Mouse (Mus musculus) neural tube, embryonic 10.5 days (tissue): ENCODE measurements around the gene Apobec2.

Experiments
- DNase-seq: peaks from one replicate; pipeline ENCODE4 v3.0.0-alpha.2; 2017; ENCODE audit warnings: low spot score; ENCODE audit errors: extremely low spot score

The Apobec2 gene

DNA sequence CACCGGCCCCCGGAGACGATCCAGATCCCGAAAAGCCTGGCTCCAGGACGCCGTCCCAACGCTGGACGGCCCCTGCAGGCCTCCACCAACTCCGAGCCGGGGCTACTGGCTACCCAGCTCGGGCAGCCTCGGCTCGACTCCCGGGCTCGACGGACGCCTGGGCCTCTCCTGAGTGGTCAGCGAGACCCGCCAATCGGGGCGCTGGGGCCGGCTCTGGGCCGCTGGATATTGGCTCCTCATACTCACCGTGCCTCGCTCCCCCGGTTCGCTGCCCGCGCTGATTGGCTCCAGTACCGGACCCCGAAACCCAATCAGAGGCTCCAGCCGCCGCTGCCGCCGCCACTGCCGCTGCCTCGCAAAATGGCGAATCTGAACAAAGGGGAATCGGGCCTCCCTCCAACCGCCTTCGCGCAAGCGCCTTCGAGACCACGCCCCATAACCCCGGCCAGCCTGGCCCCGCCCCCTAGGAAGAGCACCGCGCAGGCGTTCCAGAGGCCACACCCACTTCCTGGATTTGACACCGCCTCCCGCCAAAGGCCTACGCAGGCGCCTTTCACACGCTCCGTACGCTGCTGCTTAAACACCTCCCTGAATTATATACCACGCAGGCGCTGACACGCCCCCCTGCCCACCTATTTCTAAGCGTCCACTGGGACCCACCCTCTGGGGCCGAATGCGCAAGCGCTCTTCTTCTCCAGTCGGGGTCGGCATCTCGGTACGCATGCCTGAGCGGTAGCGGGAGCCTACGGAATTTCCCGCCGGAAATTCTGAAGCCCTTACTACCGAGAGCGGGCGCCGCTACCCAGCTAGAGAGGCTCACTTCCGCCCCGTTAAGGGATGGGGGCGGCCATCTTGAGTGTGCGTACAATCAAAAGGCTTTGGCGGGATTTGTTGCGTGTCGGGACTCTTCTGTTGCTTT is 23.1 kb downstream of the Apobec2 start, which contains the start of the genes Nfya and Oard1:
TSS of gene Nfya (minus strand) at position 527 of the 919 bp plus-strand sequence.
TSS of gene Oard1 (plus strand) at position 635 of the 919 bp plus-strand sequence.
- DNase-seq, result peak; percentile 99

DNA sequence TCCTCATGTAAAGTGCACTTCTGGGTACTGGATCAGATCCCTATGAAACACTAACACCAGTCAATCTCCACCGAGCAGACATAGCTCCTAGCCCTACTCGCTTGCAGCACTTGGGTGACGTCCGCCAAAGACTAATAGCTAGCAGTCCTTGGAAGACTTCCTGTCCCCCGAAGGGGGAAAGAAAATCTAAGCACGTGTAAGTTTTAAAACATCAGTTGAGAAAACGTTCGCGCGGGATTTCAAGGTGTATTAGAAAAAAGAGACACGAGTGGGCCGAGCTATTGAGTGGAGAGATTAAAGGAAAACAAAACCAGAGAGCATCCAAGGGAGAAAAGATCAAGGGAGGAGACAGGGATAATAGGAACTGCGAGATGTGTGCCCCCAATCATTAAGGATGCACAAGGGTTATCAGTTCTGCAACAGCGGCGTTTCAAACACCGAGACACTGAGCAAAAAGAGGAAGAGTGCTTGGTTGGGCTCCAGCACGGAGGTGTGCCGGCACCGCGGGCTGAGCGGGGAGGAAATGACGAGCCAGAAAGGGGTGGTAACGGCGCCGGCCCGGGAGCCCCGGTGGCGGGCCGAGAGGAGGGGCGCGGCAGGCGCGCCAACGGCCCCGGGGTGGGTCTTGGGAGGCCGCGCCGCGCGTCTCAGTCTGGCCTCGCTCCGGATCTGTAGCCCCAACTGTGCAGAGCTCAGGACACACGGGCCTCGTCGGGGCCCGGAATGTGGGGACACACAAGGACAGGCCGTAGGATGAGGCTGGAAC is 24.0 kb downstream of the Apobec2 start:
- peak; percentile 73 for DNase-seq

DNA sequence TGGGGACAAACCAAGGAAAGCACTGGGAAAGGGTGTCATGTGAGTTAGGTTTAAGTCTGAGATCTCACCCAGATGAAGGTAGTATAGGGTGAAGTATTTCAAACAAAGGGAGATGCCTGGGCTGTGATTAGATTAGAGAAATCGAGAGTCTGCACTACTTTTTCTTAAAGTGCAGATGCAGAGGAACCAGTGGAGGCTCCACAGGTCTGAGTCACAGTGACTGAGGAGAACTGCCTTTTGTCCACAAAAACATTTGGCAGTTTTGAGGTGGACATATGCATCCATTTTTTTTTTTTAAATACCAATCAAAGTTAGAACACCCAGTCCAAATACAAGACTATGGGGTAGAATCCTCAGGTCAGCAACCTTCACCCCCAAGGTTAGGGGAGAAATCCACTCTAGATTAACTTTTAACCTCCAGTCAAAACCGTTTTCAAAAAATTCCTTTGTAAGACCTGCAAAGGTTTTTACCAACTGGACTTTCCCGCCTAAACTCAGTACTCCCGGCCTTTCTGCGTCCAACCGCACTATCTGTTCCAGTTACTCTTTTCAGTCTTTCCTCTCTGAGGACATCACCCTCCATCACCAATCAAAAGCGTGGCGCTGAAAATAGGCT is 24.7 kb downstream of the Apobec2 start:
- DNase-seq, result no peak

DNA sequence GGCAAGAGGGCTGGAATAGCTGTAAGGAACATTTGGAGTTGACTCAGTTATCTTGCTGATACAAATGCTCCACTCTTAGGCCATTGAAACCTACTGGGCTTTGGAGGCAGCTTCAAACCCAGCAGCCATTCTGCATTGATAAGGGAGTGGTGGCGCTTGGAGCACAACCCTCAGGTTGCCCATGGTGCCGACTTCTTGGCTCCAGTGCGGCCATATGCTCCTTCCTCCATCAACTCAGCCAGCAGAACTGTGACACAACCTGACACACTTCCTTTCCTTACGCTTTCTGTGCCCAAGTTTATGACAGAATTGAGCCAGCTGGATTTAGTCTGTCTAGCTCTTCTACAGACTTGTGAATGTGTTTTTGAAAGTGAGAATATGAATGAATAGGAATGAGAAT is 25.6 kb downstream of the Apobec2 start:
- no peak for DNase-seq

DNA sequence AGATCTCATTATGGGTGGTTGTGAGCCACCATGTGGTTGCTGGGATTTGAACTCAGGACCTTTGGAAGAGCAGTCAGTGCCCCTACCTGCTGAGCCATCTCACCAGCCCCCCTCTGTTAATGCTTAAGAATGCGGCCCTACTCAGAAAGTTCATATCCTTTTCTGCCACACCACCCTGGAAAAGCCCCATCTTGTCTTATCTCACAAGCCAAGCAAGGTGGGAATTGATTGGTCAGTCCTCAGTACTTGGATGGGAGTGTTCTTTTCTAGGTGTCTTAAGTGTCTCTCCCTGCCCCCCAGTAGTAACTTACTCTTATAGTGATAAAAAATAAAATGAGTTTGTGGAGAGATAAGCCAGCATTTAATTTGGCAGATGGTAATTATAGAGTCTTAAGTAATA is 28.0 kb downstream of the Apobec2 start:
- DNase-seq, result no peak

DNA sequence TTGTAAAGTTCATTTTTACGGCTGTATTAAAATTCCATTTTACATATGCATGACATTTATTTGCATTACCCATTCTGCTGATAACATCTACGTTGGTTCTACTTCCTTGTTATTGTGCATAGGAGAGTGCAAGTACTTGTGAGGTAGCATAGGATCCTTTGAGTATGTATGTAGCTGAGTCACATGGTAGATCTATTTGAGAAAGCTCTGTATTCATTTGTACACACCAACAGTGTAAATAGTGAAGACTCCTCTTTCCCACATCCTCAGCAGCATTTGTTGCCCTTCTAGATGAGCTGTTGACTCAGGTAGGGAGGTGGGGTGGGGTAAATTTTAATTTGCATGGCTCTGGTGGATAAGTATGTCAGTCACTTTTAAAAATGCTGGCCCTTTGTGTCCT is 28.9 kb downstream of the Apobec2 start:
- DNase-seq, result no peak

DNA sequence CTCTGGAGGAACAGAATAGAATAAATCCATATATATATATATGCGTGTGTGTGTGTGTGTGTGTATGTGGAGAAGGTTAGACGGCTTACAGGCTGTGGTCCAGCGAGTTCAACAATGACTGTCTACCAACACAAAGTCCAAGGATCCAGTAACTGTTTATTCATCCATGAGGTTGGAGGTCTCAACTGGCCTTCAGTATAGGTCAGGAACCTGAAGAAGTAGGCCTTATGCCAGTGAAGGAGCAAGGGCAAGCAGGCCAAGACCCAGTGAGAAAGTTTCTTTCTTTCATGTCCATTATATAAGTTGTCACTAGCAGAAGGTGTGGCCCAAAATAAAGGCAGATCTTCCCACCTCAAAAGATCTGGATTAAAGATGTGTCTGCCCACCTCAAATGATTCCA is 30.0 kb downstream of the Apobec2 start:
- DNase-seq, result no peak

DNA sequence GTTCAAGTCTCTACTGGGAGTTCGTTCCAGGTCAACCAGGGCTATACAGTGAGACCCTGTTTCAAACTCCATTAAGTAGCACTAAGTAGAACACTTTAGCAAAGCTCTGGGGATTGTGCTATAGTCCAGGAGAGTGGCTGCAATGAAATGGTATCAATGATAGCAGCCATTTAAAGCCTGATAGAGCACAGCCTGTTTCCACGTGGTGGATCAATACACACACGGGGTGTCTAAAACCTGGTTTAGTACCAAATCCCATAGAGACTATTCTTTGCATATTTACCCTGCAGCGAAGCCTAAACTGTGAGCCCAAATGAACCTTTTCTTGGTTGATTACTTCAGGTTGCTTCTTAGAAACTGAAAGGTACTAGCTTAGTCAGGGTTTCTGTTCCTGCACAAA is 31.0 kb downstream of the Apobec2 start:
- no peak for DNase-seq

DNA sequence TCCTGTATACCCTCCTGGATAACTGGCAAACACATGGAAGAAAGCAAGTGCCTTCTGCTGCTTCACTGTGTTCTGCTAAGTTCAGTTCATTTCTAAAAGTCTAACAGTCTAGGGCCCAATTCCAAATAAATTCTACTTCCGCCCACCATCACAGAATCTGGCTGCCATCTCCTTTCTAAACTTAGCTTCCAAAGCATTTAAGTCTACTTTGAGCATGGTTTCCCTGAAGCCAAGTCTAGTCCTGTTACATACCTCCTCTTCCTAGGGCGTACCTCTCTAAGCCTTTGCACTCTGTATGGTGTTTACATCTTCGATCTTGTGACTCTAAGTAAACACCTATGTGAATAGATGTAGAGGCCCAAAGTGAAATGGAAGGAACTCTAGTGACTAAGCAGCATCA is 40.1 kb downstream of the Apobec2 start:
- DNase-seq, result no peak

DNA sequence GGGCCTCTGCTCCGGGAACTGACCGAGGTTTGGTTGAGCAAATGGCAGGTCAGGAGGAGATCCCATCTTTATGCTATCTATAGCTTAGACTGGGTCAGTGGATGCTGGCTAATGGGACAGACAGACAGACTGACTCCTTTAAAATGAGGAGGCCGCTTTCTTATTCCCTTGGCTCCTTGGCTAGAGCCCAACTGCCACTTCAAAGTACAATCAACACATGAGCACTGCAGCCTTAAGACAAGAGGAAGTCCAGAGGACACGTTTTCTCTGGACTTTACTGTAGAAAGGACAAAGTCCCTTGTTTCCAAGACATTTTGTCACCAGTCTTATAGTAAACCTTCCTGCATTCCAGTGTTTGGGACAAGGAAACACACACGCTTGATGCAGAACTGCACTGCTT is 41.3 kb downstream of the Apobec2 start:
- DNase-seq, result no peak

DNA sequence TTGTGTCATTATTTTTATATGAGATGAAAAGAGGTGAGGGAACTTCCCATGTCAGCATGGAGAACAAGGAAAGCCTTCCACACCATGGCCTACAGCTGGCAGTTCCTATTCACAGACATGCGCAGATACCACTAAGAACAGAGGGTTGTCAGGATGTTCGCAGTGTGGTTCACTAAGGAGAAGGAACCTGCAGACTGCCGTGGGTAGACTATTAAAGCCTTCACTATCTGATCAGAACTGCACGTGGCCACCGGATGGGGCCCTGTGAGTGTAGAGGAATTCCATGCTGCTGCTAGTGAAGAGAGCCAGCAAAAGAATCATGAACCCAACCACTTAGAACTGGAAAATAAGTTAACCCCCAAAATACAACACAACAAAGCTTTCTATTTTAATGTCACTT is 43.3 kb downstream of the Apobec2 start:
- no peak for DNase-seq

DNA sequence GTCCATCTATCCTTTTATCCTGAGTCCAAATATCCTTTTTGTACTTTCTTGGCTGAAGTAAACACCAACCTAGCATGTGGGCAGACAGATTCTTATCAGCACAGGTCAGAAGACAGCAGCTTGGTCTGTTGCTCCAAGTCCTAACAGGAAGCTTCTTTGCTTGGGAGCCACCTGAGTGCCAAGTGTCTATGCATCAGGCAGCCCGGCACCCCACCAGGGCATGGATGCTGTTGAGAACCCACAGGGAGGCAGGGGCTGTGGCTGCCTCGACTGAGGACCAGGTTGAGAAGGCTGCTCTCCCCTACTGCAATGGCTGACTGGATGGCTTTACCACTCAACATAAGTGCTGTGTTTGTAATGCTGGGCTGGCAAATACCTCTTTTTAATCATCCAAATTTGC is 44.1 kb downstream of the Apobec2 start:
- DNase-seq, result no peak

DNA sequence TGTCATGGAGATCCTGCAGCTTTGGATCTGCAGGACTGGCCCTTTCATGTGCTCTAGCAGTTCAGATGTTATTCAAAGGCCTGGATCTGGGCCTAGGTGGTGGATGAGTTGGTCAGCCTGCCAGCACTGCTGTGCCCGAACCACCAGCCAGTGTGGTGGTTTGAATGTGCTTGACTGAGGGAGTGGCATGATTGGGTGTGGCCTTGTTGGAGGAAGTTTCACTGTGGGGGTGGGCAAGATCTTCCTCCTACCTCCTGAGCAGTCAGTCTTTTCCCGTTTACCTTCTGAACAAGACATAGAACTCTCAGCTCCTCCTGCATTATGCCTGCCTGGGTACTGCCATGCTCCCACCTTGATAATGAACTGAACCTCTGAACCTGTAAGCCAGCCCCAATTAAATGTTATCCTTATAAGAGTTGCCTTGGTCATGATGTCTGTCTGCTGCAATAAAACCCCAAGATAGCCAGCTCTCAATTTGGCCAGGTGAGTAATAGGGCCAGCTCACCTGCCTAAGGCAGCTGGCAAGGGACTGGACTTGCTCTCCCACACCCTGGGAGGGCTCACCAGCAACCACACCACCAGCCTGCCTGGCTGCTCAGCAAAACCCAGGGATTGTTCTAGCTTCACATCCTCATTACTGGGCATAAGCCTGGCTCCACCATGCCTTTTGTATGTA is 46.8 kb downstream of the Apobec2 start:
- DNase-seq, result no peak

DNA sequence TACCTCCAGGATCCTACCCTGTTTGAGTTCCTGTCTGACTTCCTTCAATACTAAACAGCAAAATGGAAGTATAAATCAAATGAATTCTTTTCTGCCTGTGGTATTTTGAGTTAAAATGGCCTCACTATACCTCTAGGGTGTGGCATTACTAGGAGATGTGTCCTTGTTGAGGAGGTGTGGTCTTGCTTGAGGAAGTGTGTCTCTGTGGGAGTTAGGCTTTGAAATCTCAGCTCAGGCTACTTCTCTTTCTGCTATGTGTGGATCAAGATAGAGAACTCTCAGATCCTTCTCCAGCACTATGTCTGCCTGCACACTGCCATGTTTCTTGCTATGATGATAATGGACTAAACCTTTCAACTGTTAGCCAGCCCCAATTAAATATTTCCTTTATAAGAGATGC is 53.7 kb downstream of the Apobec2 start:
- no peak for DNase-seq

DNA sequence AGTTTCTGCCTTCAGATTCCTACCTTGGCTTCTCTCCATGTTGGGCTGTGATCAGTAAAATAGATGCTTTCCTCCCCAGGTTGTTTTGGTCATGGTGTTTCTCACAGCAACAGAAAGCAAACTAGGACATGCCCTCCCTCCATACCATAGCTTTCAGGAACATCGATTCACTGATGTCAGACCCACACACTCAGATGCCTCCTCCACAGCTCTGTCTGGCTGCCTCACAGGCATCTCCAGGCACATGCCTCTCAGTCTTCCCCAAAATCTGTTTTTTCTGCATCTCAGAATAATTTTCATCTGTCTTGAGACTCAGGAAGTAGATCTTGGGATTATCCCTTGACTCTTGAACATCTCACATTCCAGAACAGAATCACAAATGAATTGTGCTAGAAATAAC is 56.6 kb downstream of the Apobec2 start:
- DNase-seq, result no peak

DNA sequence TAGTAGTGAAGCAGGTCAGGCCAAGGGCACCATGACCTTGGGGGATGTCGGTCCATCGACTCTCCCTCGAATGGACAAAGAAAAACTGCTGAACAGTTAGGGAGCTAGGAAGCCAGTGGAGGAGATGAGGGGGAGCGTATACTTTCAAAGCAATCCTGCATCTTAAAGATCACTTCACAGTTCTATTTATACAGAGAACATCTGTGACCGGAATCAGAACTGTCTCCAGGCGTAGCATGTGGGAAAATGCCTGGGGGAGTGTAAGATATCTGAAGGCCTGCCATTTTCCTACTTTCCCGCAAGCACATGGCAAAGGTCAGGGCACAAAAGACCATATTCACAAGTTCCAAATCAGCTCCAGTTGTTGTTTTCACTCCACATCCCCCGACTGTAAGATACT is 59.7 kb downstream of the Apobec2 start:
- no peak for DNase-seq

DNA sequence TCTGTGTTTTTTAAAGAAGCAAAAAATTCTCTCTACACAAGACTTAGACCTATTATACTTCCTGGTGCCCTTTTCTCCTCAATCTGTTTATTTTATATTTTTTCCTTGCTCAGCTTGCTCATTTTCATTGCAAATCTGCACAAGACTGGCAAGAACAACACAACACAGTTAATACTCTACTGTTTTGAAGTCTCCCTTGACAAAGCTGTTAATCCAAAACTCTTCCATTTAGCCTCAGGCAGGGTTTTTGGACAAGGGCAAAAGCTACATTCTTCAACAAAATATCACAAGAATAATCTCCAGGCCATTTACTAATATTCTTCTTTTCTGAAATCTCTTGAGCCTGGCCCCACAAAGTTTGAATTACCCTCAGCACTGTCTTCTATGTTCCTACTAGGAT is 61.1 kb downstream of the Apobec2 start:
- no peak for DNase-seq
